Mouse (Mus musculus) heart, embryonic 15.5 days (tissue): ENCODE results near the gene Speg. TPM values are rescaled to one million over a fixed set of nuclear protein-coding genes. Genes with fewer than 3 reads are reported as not detected.

Source experiments
- ATAC-seq: fragments of 200-750 bp; cut with Nextera tagmentation; replicated peaks from 2 replicates; pipeline ENCODE4 v1.8.0; 2017; ENCODE audit warnings: low read depth, moderate TSS enrichment; ENCODE audit not compliant: insufficient number of reproducible peaks, insufficient read depth, low FRiP score
- H3K27ac ChIP-seq: fragments of 300-500 bp; sonication (generic); 2 replicates; pipeline ENCODE4 v1.5.1; 2015; ENCODE audit warnings: mild to moderate bottlenecking, inconsistent platforms
- H3K27me3 ChIP-seq: fragments of 300-500 bp; sonication (generic); 2 replicates; pipeline ENCODE4 v1.6.1; 2015; ENCODE audit warnings: inconsistent platforms
- H3K36me3 ChIP-seq: fragments of 300-500 bp; sonication (generic); 2 replicates; pipeline ENCODE4 v1.6.1; 2015; ENCODE audit warnings: mild to moderate bottlenecking, inconsistent platforms
- H3K4me1 ChIP-seq: fragments of 300-500 bp; sonication (generic); replicated peaks from 2 replicates; pipeline ENCODE4 v1.6.1; 2015; ENCODE audit warnings: inconsistent platforms
- H3K4me2 ChIP-seq: fragments of 300-500 bp; sonication (generic); 2 replicates; pipeline ENCODE4 v1.6.1; 2015; ENCODE audit warnings: inconsistent platforms, mild to moderate bottlenecking, moderate library complexity
- H3K4me3 ChIP-seq: fragments of 300-500 bp; sonication (generic); 2 replicates; pipeline ENCODE4 v1.5.1; 2015; ENCODE audit warnings: mild to moderate bottlenecking, inconsistent platforms
- H3K9ac ChIP-seq: fragments of 300-500 bp; sonication (generic); 2 replicates; pipeline ENCODE4 v1.6.1; 2015; ENCODE audit warnings: mild to moderate bottlenecking, inconsistent platforms
- H3K9me3 ChIP-seq: fragments of 300-500 bp; sonication (generic); replicated peaks from 2 replicates; pipeline ENCODE4 v1.6.1; 2016; ENCODE audit warnings: inconsistent platforms
- WGBS: fragments of 180-500 bp; shearing (Covaris S2); methylation state at CpG from one replicate; pipeline ENCODE4 v1.1.7; 2015; ENCODE audit warnings: mixed read lengths; 5-methylcytosine and 5-hydroxymethylcytosine counted together
- polyA plus RNA-seq: library from polyadenylated mRNA; unstranded; fragments of >200 nt; fragmentation: Nextera tagmentation; extraction: Ambion mirVana; gene quantifications from 2 replicates; pipeline ENCODE4 v1.2.1, GENCODE M21; 2015

Speg gene
- polyA plus RNA-seq, 1 experiment from 2014 or later: 44.5 TPM

DNA sequence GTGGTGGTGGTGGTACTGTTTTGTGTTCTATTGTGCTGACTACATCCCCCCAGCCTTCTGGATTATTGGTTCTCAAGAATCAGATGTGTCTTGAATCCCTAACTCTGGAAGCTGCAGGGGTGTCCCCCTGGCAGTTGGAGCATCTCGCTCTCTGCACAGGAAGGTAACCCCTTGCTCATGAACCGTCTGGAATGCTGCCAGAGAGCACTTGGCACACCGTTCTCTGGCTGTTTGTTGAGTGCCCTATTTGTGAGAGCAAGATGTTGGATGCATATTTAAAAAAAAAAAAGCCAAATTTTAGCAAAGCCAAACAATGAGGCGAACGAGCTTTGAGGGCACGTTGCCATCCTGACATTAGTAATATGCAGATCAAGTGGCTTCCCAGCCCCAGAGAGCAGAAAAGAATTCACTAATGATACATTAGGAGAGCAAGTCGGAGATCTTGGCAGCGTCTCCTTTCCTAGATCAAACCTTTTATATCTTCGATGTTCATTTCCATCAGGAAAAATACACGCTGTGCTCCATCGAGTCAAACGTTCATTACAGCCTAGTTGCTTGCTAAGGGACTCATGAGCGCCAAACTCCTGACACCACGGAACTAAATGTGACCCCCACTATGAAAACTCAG is 9.5 kb upstream of the Speg start:
- Histone ChIP-seq H3K36me3 (peaks cover 20% of the 10 kb centered on the region; the same call in 1 of the 2 replicates), H3K9me3 (no peaks in the 10 kb centered on the region), H3K27ac (no peak overlapping the region), H3K4me1 (peaks cover 48% of the 10 kb centered on the region), H3K4me2 (no peak overlapping the region), H3K4me3 (no peak overlapping the region), H3K9ac (no peak overlapping the region), H3K27me3 (0 out of 2 replicates have a peak, but pooled peaks cover under 1% of the 10 kb centered on the region)
- 70% methylated on average over 14 of the region's 14 CpGs for WGBS
- no peak for ATAC-seq

DNA sequence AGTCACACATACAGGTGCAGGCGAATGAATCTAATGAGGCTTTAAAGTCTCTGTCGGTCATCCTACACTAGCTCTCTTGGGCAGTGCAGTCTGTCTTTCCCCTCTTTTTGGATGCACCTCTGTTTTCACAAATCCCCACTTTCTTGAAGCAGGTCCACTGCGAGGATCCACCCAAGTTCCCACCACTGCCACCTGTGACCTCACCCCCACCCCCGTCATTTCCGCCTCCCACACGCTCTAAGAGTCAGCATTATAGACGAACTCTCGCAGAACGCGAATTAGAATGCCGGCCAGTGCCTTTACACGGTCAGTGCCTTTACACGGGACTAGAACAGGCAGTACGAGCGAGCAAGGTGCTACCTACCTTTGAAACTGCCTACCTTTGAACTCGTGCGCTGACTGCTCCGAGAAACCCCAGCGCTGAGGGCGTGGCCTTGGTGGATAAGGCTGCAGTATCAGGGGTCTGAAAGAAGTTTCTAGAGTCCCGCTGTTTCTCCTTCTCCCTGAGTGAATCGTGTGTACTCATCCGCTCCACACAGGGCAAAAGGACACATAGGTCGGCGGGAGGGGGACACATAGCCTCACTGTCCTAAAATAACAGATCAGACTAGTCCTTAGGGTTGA is 5.6 kb upstream of the Speg start:
- Histone ChIP-seq H3K4me3 (peak overlapping the region; percentile 5; the same call in 1 of the 2 replicates), H3K27me3 (no peaks in the 10 kb centered on the region), H3K9ac (peak overlapping the region; percentile 15; the same call in 1 of the 2 replicates), H3K4me1 (peaks cover 30% of the 10 kb centered on the region), H3K9me3 (no peaks in the 10 kb centered on the region), H3K4me2 (peak overlapping the region; percentile 32), H3K36me3 (no peaks in the 10 kb centered on the region; the same call in 1 of the 2 replicates), H3K27ac (peak overlapping the region; percentile 70)
- no peak for ATAC-seq
- WGBS: 30% methylated on average over 25 of the region's 25 CpGs

DNA sequence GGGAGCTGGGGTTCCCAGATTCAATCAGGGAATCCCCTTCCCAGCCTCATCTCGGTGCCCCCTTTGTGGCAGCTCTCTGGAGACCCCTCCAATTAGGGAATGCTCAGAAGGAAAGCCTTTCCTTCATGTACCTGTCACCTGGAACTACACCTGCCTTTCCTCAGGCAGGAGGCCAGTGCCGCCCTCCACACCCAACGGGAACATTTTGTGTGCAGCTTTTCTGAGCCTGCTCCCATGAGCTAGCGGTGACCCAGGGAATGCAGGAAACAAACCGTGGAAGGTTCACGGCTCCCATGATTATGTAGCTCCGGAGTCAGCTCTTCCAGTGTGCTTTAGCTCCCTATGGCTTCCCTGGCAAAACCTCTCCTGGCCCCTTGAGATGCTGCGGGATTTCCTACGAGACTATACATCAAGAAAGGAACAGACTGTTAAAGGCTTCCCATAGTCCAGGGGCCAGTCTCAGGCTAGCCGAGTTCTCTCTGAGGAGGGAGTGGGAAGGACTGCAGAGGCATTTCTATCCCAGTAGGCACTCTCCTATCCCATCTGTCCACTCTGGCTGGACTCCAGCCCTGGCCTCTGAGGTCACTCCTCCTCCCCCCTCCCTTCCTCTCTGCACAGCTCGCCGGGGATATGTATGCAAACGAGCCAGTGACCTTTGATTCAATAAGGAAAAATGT is 5.0 kb upstream of the Speg start:
- Histone ChIP-seq H3K4me3 (no peak overlapping the region), H3K4me1 (peaks cover 31% of the 10 kb centered on the region), H3K9ac (peak overlapping the region; percentile 15; the same call in 1 of the 2 replicates), H3K27me3 (peaks cover under 1% of the 10 kb centered on the region; the same call in 1 of the 2 replicates), H3K9me3 (no peaks in the 10 kb centered on the region), H3K4me2 (peak overlapping the region; percentile 32), H3K27ac (peak overlapping the region; percentile 70), H3K36me3 (no peaks in the 10 kb centered on the region; the same call in 1 of the 2 replicates)
- no peak for ATAC-seq
- WGBS: 31% methylated on average over 13 of the region's 13 CpGs

DNA sequence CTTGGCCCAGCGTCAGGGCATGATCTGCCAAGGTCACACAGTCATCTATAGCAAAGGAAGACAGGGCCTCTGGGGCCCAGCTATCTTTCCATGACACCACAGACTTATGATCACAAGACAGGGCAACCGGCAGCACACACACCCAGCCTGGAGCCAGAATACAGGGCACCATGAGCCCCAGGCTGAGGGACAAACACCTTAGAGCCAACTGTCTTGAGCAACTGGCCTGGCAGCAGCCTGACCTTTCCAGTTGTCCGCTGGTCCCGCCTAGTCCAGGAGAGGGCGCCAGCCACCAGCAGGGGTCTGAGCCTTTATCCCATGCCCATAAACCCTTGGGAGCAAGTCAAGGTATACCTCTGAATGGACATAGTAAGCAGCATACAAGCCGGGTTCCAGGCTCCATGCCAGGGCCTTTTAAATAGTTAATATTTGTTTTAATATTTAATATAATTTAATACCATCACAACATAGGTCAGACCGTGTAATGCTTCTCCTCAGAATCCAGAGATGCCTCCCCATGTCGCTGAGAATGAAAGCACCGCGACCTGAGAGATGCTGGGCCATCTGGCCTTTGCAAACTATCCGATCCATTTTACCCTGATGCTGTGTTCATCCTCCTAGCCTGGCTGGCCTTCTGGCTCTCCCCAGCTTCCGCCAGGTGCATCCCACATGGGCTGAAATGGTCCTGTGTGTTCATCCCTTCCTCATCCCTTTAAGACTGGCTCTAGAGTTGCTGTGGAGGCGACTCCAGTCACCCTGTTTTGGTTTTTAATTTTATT is 3.6 kb upstream of the Speg start:
- no peak overlapping the region for H3K9ac ChIP-seq
- peaks cover 12% of the 10 kb centered on the region for H3K27me3 ChIP-seq
- H3K9me3 ChIP-seq: no peaks in the 10 kb centered on the region
- 52% methylated on average over 13 of the region's 13 CpGs for WGBS
- H3K4me1 ChIP-seq: peaks cover 38% of the 10 kb centered on the region
- H3K36me3 ChIP-seq: no peaks in the 10 kb centered on the region; the same call in 1 of the 2 replicates
- H3K4me2 ChIP-seq: no peak overlapping the region
- H3K4me3 ChIP-seq: no peak overlapping the region
- H3K27ac ChIP-seq: peak overlapping the region; percentile 70
- peak; percentile 29; the same call in 1 of the 2 replicates for ATAC-seq

DNA sequence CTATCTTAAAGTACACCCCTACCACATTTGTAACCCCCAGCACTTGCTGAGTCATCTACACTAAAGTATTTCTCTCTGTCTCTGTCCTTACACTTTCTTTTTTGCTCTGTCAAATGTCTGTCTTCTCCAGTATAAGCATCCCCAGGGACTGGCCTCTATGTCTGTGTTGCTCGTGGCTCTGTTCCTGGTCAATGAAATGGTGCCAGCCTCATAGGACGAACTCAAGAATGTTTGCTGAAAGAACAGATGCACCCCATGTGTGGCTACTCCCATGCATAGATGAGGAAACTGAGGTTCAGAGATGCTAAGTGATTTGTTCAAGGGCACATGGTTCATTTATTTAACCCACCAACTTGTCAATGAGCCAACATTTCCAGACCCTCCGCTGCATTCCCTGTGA is 2.6 kb upstream of the Speg start:
- Histone ChIP-seq H3K27me3 (peaks cover 17% of the 10 kb centered on the region), H3K4me2 (no peak overlapping the region), H3K9me3 (no peaks in the 10 kb centered on the region), H3K4me3 (no peak overlapping the region), H3K27ac (no peak overlapping the region), H3K4me1 (peaks cover 44% of the 10 kb centered on the region), H3K36me3 (no peaks in the 10 kb centered on the region; the same call in 1 of the 2 replicates), H3K9ac (no peak overlapping the region)
- 81% methylated on average over 3 of the region's 3 CpGs for WGBS
- ATAC-seq: no peak

DNA sequence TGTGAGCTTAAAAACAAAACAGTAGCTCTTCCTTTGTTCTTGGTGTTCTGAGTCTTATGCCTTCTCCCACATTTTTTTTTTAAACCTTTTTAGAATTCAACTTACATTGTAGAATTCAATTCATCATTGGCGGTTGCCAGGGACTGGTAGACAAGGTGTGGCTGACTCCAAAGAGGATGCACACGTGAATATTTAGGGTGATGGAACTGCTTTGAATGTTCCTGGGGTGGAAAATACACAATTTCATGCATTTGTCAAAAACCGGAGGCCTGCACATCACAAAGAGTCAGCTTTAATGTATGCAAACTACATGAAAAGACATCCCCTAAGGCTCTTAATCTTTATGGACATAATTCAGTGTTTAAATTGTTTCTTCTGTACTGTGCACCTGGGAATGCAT is 1.8 kb upstream of the Speg start:
- Histone ChIP-seq H3K36me3 (no peaks in the 10 kb centered on the region), H3K27me3 (peaks cover 17% of the 10 kb centered on the region), H3K9ac (no peak overlapping the region), H3K9me3 (no peaks in the 10 kb centered on the region), H3K4me1 (peaks cover 46% of the 10 kb centered on the region), H3K4me3 (no peak overlapping the region), H3K27ac (no peak overlapping the region), H3K4me2 (no peak overlapping the region)
- no peak for ATAC-seq
- WGBS: 84% methylated on average over 3 of the region's 3 CpGs

DNA sequence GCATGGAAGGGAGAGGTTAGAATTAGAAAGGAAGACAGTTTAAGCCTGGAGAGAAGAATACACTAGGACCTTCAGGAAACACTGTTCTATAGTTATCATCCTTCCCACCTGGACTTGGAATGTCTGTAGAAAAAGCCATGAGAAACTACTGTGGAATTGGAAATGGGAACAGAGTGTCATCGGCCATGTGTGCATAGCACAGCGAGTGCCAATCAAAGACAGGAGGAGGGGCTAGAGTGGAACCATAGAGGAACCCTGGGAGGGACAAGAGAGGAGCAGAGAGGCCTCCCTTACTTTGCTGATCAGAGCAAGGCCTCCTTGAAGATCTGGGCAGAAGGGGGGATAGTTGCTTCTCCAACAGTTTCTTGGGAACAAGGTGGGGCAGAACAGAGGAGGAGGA is 4.1 kb downstream of the Speg start:
- Histone ChIP-seq H3K36me3 (peaks cover 5% of the 10 kb centered on the region; the same call in 1 of the 2 replicates), H3K27ac (peak overlapping the region; percentile 88)

DNA sequence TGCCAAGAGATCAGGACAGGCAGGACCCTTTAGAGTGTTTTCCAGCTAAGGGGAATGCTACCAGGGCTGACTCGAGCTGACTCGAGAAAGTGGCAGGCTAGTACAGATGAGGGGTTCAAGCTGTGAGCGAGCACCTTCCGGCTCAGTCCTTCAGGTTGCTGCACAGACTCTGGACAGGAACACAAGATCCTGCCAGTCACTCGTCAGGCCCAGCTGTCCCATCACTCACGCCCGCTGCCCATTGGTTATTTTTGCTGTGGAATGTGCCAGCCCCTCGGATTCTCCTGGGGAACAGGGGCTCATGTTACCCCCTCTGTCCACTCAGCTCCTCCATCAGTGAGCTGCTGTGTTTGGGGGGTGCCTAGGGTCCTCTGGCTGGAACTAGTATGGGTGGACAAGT is 4.8 kb downstream of the Speg start:
- H3K36me3 ChIP-seq: peaks cover 5% of the 10 kb centered on the region; the same call in 1 of the 2 replicates
- H3K9me3 ChIP-seq: no peaks in the 10 kb centered on the region
- H3K4me2 ChIP-seq: 0 out of 2 replicates have a peak overlapping the region, but pooled peaks have one; percentile 4
- peaks cover 31% of the 10 kb centered on the region for H3K27me3 ChIP-seq
- H3K4me1 ChIP-seq: peaks cover 78% of the 10 kb centered on the region
- H3K27ac ChIP-seq: peak overlapping the region; percentile 88
- 55% methylated on average over 8 of the region's 8 CpGs for WGBS
- ATAC-seq: no peak
- H3K9ac ChIP-seq: no peak overlapping the region
- H3K4me3 ChIP-seq: no peak overlapping the region

More for the DNA sequence above, 4.1 kb downstream of the Speg start:
- 59% methylated on average over 2 of the region's 2 CpGs for WGBS
- no peak overlapping the region for H3K4me3 ChIP-seq
- no peak overlapping the region for H3K4me2 ChIP-seq
- no peak overlapping the region for H3K9ac ChIP-seq
- H3K4me1 ChIP-seq: peaks cover 78% of the 10 kb centered on the region
- H3K27me3 ChIP-seq: peaks cover 31% of the 10 kb centered on the region
- H3K9me3 ChIP-seq: no peaks in the 10 kb centered on the region
- no peak for ATAC-seq

DNA sequence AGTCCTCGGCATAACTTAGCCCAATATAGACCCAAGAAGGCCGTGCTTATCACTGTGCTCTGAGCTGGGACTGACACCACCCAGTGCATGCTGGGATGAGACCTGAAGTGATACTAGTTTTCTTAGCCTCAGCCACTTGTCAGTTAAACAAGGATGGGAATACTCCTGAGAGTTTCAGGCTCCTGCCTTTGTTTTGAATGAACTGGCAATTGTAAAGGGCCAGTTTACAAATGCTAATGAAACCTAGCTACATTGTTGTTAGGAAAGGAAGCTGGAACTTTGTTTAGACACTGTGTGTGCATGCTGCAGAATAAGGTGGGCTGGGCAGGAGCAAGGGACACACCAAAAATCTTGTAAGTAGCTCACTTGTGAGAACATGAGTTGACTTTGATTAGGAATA is 5.9 kb downstream of the Speg start:
- Histone ChIP-seq H3K27ac (peak overlapping the region; percentile 88), H3K9me3 (no peaks in the 10 kb centered on the region), H3K4me1 (peaks cover 78% of the 10 kb centered on the region), H3K36me3 (peaks cover 5% of the 10 kb centered on the region; the same call in 1 of the 2 replicates), H3K9ac (no peak overlapping the region; the same call in 1 of the 2 replicates), H3K27me3 (peaks cover 23% of the 10 kb centered on the region; the same call in 1 of the 2 replicates), H3K4me2 (peak overlapping the region; percentile 91), H3K4me3 (no peak overlapping the region; the same call in 1 of the 2 replicates)
- WGBS: 13% methylated on average over 2 of the region's 2 CpGs
- ATAC-seq: no peak

DNA sequence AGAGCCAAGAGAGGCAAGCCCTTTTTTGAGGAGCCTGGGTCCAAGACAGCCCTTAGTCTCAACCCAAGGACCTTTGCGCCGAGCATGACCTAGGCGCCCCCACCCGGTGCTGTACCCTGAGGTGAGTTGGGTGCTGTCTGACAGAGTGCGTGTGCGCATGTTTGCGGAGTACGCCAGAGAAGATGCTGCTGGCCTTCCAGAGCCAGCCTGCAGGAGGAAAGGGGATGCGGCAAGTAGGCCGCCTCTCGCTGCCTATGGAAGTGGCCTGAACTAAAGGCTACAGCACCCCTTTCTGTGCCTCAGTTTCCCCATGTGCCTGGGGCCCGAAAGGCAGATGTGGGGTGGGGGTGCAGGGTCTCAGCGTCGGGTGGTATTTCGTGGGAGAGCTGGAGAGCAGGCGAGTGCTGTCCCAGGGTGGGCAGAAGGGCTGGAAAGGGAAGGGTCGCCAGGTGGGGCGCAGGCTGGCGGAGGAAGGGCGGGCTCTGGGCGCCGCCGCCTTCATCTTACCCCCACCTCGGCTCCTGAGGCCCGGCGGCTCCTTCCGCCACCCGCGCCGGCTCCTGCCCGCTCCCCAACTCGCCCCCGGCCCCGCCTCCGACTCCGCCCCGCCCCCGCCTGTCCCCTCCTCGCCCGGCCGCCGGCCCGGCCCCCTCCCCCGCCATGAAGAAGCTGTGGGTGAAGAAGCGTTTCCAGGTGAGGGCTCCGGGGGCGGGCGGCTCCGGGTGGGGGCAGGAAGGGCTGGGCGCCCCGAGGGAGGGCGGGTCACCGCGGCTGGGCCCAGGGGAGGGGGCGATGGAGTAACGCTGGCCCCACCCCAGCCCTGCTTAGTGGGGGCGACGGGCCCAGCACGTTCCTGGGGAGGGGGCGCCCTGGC is 6.6 kb downstream of the Speg start:
- H3K4me3 ChIP-seq: peak overlapping the region; percentile 74
- peak; percentile 66 for ATAC-seq
- H3K36me3 ChIP-seq: peaks cover 5% of the 10 kb centered on the region; the same call in 1 of the 2 replicates
- WGBS: 4% methylated on average over 48 of the region's 60 CpGs
- peaks cover 81% of the 10 kb centered on the region for H3K4me1 ChIP-seq
- H3K4me2 ChIP-seq: peak overlapping the region; percentile 91
- H3K9ac ChIP-seq: peak overlapping the region; percentile 81
- peak overlapping the region; percentile 88 for H3K27ac ChIP-seq
- no peaks in the 10 kb centered on the region for H3K9me3 ChIP-seq
- peaks cover 20% of the 10 kb centered on the region for H3K27me3 ChIP-seq
